ENCODE assay signal across 11 mouse cellular contexts in genomic region chr13:13635224-13635623, GRCm38 (mm10).
"Had no signal": no experiment of that assay in that cellular context is flagged by ENCODE, and none has a peak within 500 bp of the region (broad histone marks: within the 10 kb centered on the region; RNA-seq: fewer than 3 reads in every experiment).

No protein-coding gene starts in this region.

- ATAC-seq: lung, postnatal 0 days had no signal

- H3K9me3 ChIP-seq: limb, embryonic 10.5 days; liver, embryonic 15.5 days had no signal

- H3K27ac ChIP-seq: limb, embryonic 10.5 days; liver, embryonic 15.5 days had no signal

- H3K4me1 ChIP-seq: limb, embryonic 10.5 days; liver, embryonic 15.5 days had no signal

- H3K4me2 ChIP-seq: liver, embryonic 11.5 days; liver, embryonic 15.5 days had no signal

- H3K9ac ChIP-seq: liver, embryonic 15.5 days had no signal

- H3K4me3 ChIP-seq: limb, embryonic 10.5 days; liver, embryonic 15.5 days had no signal

- DNase-seq: kidney, adult 11 months; kidney, postnatal 10 days; lung, adult 2 months; lung, postnatal 36 days; right cerebral cortex, adult 18-20 months; right cerebral cortex, postnatal 25 days; thymus, postnatal 36 days had no signal

- H3K27me3 ChIP-seq: liver, embryonic 15.5 days had no signal
